Mouse (Mus musculus): ENCODE results near the gene Des. TPM values are rescaled to one million over a fixed set of nuclear protein-coding genes. Genes with fewer than 3 reads are reported as not detected.
A peak's percentile ranks its signal among the peaks of the same experiment; 100 is the strongest.

Gene Des
- polyA plus RNA-seq, 1 experiment from 2014 or later = 0.86 TPM

DNA sequence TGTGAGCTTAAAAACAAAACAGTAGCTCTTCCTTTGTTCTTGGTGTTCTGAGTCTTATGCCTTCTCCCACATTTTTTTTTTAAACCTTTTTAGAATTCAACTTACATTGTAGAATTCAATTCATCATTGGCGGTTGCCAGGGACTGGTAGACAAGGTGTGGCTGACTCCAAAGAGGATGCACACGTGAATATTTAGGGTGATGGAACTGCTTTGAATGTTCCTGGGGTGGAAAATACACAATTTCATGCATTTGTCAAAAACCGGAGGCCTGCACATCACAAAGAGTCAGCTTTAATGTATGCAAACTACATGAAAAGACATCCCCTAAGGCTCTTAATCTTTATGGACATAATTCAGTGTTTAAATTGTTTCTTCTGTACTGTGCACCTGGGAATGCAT, 13.1 kb downstream of the Des start:
- Histone ChIP-seq H3K4me3 (ENCODE audit: low read depth, low read length) (no peak overlapping the region), H3K27me3 (ENCODE audit: control insufficient read depth, insufficient read depth, low read length) (peaks cover 10% of the 10 kb centered on the region), H3K27ac (ENCODE audit: low read depth, low read length) (no peak overlapping the region), H3K9ac (ENCODE audit: low read length) (no peak overlapping the region), H3K9me3 (ENCODE audit: control insufficient read depth, low read length) (no peaks in the 10 kb centered on the region), H3K36me3 (ENCODE audit: control insufficient read depth, insufficient read depth, low read length) (no peaks in the 10 kb centered on the region), H3K4me1 (replicated peaks; ENCODE audit: control insufficient read depth, insufficient read depth, low read length) (peaks cover 7% of the 10 kb centered on the region), H3K4me2 (ENCODE audit: low read depth, low read length, severe bottlenecking) (no peak overlapping the region)
- no peak for DNase-seq (ENCODE audit: low spot score)
- no peak for ATAC-seq (replicated peaks; ENCODE audit: low FRiP score)
- 69% methylated on average over 3 of the region's 3 CpGs for WGBS

GRCm38 (mm10) chr1:75374950-75375936, 15.1 kb downstream of the Des start, which contains the start of gene Speg:
Gene Speg (plus strand): TSS chr1:75375297.
- Histone ChIP-seq H3K27me3 (ENCODE audit: control insufficient read depth, insufficient read depth, low read length) (peaks cover 10% of the 10 kb centered on the region), H3K27ac (ENCODE audit: low read depth, low read length) (no peak within 1 kb of the TSS)

DNA sequence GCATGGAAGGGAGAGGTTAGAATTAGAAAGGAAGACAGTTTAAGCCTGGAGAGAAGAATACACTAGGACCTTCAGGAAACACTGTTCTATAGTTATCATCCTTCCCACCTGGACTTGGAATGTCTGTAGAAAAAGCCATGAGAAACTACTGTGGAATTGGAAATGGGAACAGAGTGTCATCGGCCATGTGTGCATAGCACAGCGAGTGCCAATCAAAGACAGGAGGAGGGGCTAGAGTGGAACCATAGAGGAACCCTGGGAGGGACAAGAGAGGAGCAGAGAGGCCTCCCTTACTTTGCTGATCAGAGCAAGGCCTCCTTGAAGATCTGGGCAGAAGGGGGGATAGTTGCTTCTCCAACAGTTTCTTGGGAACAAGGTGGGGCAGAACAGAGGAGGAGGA, 19.1 kb downstream of the Des start:
- no peak for ATAC-seq (replicated peaks; ENCODE audit: low FRiP score)
- H3K27me3 ChIP-seq (ENCODE audit: control insufficient read depth, insufficient read depth, low read length) = peaks cover 9% of the 10 kb centered on the region
- no peak overlapping the region for H3K27ac ChIP-seq (ENCODE audit: low read depth, low read length)
- no peak overlapping the region for H3K4me3 ChIP-seq (ENCODE audit: low read depth, low read length)
- no peaks in the 10 kb centered on the region for H3K9me3 ChIP-seq (ENCODE audit: control insufficient read depth, low read length)
- H3K4me2 ChIP-seq (ENCODE audit: low read depth, low read length, severe bottlenecking) = no peak overlapping the region
- no peak overlapping the region for H3K9ac ChIP-seq (ENCODE audit: low read length)
- peaks cover 13% of the 10 kb centered on the region for H3K4me1 ChIP-seq (replicated peaks; ENCODE audit: control insufficient read depth, insufficient read depth, low read length)
- WGBS = 78% methylated on average over 2 of the region's 2 CpGs
- DNase-seq (ENCODE audit: low spot score) = no peak
- no peaks in the 10 kb centered on the region for H3K36me3 ChIP-seq (ENCODE audit: control insufficient read depth, insufficient read depth, low read length)

More at GRCm38 (mm10) chr1:75374950-75375936, 15.1 kb downstream of the Des start, which contains the start of gene Speg:
- H3K9ac ChIP-seq (ENCODE audit: low read length) = peak within 1 kb of the TSS; percentile 20
- H3K4me1 ChIP-seq (replicated peaks; ENCODE audit: control insufficient read depth, insufficient read depth, low read length) = peaks cover 7% of the 10 kb centered on the region
- H3K4me2 ChIP-seq (ENCODE audit: low read depth, low read length, severe bottlenecking) = peak within 1 kb of the TSS; percentile 47
- no peaks in the 10 kb centered on the region for H3K36me3 ChIP-seq (ENCODE audit: control insufficient read depth, insufficient read depth, low read length)
- H3K4me3 ChIP-seq (ENCODE audit: low read depth, low read length) = peak within 1 kb of the TSS; percentile 8; the same call in 1 of the 2 replicates
- no peak for DNase-seq (ENCODE audit: low spot score)
- H3K9me3 ChIP-seq (ENCODE audit: control insufficient read depth, low read length) = no peaks in the 10 kb centered on the region
- ATAC-seq (replicated peaks; ENCODE audit: low FRiP score) = peak; percentile 42; the same call in 1 of the 2 replicates
- 5% methylated on average over 53 of the region's 57 CpGs for WGBS

DNA sequence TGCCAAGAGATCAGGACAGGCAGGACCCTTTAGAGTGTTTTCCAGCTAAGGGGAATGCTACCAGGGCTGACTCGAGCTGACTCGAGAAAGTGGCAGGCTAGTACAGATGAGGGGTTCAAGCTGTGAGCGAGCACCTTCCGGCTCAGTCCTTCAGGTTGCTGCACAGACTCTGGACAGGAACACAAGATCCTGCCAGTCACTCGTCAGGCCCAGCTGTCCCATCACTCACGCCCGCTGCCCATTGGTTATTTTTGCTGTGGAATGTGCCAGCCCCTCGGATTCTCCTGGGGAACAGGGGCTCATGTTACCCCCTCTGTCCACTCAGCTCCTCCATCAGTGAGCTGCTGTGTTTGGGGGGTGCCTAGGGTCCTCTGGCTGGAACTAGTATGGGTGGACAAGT, 19.8 kb downstream of the Des start:
- Histone ChIP-seq H3K4me3 (ENCODE audit: low read depth, low read length) (no peak overlapping the region), H3K27me3 (ENCODE audit: control insufficient read depth, insufficient read depth, low read length) (peaks cover 4% of the 10 kb centered on the region), H3K9me3 (ENCODE audit: control insufficient read depth, low read length) (no peaks in the 10 kb centered on the region), H3K9ac (ENCODE audit: low read length) (no peak overlapping the region), H3K27ac (ENCODE audit: low read depth, low read length) (no peak overlapping the region), H3K36me3 (ENCODE audit: control insufficient read depth, insufficient read depth, low read length) (no peaks in the 10 kb centered on the region), H3K4me2 (ENCODE audit: low read depth, low read length, severe bottlenecking) (no peak overlapping the region), H3K4me1 (replicated peaks; ENCODE audit: control insufficient read depth, insufficient read depth, low read length) (peaks cover 15% of the 10 kb centered on the region)
- ATAC-seq (replicated peaks; ENCODE audit: low FRiP score) (no peak), DNase-seq (ENCODE audit: low spot score) (no peak)
- 63% methylated on average over 8 of the region's 8 CpGs for WGBS

- ATAC-seq (replicated peaks; ENCODE audit: low FRiP score) (no peak), DNase-seq (ENCODE audit: low spot score) (no peak)
- Histone ChIP-seq H3K9me3 (ENCODE audit: control insufficient read depth, low read length) (no peaks in the 10 kb centered on the region), H3K4me3 (ENCODE audit: low read depth, low read length) (no peak overlapping the region), H3K4me1 (replicated peaks; ENCODE audit: control insufficient read depth, insufficient read depth, low read length) (peaks cover 13% of the 10 kb centered on the region; the same call in 1 of the 2 replicates), H3K9ac (ENCODE audit: low read length) (no peak overlapping the region), H3K27ac (ENCODE audit: low read depth, low read length) (no peak overlapping the region), H3K27me3 (ENCODE audit: control insufficient read depth, insufficient read depth, low read length) (peaks cover 2% of the 10 kb centered on the region; the same call in 1 of the 2 replicates), H3K36me3 (ENCODE audit: control insufficient read depth, insufficient read depth, low read length) (no peaks in the 10 kb centered on the region), H3K4me2 (ENCODE audit: low read depth, low read length, severe bottlenecking) (no peak overlapping the region)
- WGBS = 45% methylated on average over 2 of the region's 2 CpGs
Observed at GRCm38 (mm10) chr1:75380951-75381350, 20.8 kb downstream of the Des start.

- ATAC-seq (replicated peaks; ENCODE audit: low FRiP score) (peak; percentile 67), DNase-seq (ENCODE audit: low spot score) (peak; percentile 84)
Observed at GRCm38 (mm10) chr1:75381482-75382355, 21.6 kb downstream of the Des start.

DNA sequence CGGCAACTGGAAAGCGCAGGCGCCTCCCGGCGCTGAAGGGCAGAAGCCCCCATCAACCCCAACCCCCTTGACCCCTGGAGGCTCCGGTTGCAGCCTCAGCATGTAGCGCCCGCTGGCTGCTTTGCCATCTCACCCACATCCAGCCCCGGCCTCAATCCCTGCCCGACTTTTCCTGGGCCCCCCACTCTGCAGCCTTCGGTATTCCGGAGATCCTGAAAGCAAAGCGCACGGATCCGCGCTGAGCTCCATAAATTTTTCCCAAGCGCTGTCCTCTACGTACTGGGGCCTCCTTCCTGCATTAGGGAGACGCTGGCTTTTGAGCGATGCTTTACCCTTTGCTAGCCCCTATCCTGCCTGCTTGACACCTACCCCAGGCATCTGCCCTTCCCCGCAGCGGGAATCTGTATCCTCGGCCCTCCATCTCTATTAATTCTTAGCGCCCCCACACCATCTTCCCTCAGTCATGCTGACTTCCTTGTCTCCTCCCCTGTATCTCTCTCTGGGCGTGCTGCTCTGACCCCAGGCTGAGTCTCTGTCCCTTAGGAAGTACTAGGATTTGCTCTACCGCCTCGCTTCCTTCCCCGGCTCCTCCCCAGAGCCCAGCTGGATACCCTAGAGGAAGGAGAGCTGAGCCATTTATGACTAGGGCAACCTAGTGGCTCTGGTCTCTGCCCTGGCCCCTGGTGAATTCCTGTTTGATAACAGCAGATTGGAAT, 22.4 kb downstream of the Des start:
- under 1% methylated on average over 27 of the region's 28 CpGs for WGBS
- H3K4me3 ChIP-seq (ENCODE audit: low read depth, low read length) = peak overlapping the region; percentile 59
- H3K9me3 ChIP-seq (ENCODE audit: control insufficient read depth, low read length) = no peaks in the 10 kb centered on the region
- peak overlapping the region; percentile 73 for H3K9ac ChIP-seq (ENCODE audit: low read length)
- H3K27me3 ChIP-seq (ENCODE audit: control insufficient read depth, insufficient read depth, low read length) = peaks cover 17% of the 10 kb centered on the region
- H3K27ac ChIP-seq (ENCODE audit: low read depth, low read length) = no peak overlapping the region
- ATAC-seq (replicated peaks; ENCODE audit: low FRiP score) (peak; percentile 17; the same call in 1 of the 2 replicates), DNase-seq (ENCODE audit: low spot score) (peak; percentile 67)
- peaks cover 16% of the 10 kb centered on the region; the same call in 1 of the 2 replicates for H3K4me1 ChIP-seq (replicated peaks; ENCODE audit: control insufficient read depth, insufficient read depth, low read length)
- H3K4me2 ChIP-seq (ENCODE audit: low read depth, low read length, severe bottlenecking) = peak overlapping the region; percentile 100
- no peaks in the 10 kb centered on the region for H3K36me3 ChIP-seq (ENCODE audit: control insufficient read depth, insufficient read depth, low read length)

More at GRCm38 (mm10) chr1:75381482-75382355, 21.6 kb downstream of the Des start:
- 2% methylated on average over 36 of the region's 60 CpGs for WGBS
- Histone ChIP-seq H3K4me3 (ENCODE audit: low read depth, low read length) (peak overlapping the region; percentile 59), H3K27ac (ENCODE audit: low read depth, low read length) (no peak overlapping the region), H3K27me3 (ENCODE audit: control insufficient read depth, insufficient read depth, low read length) (peaks cover 9% of the 10 kb centered on the region; the same call in 1 of the 2 replicates), H3K4me2 (ENCODE audit: low read depth, low read length, severe bottlenecking) (peak overlapping the region; percentile 100), H3K9me3 (ENCODE audit: control insufficient read depth, low read length) (no peaks in the 10 kb centered on the region), H3K9ac (ENCODE audit: low read length) (peak overlapping the region; percentile 73), H3K4me1 (replicated peaks; ENCODE audit: control insufficient read depth, insufficient read depth, low read length) (peaks cover 15% of the 10 kb centered on the region; the same call in 1 of the 2 replicates), H3K36me3 (ENCODE audit: control insufficient read depth, insufficient read depth, low read length) (no peaks in the 10 kb centered on the region)
